32 mouse cellular contexts compared by ENCODE assay signal in the genomic region with DNA sequence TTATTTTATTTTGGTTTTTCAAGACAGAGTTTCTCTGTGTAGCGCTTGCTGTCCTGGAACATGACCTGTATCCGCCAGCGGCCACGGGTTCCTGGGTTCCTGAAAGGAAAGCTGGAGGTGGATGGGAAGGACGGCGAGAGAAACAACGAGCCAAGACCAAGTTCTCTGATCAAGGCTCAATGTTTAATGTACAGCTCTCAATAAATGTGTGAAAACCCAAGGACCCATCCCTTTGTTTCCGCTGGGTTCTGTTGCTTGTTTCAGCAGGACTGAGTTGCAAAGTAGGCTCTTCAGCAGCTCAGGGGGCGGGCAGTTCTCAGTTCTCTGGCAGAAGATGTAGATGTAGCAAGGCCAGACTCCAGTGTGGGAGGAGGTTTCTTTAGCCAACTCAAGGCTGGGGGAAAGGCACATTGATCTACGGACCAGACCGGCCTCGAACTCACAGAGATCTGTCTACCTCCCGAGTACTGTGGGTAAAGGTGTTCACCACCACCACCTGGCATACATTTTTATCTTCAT. TPM values are rescaled to one million over a fixed set of nuclear protein-coding genes. Genes with fewer than 3 reads are reported as not detected.
"Had no signal": no experiment of that assay in that cellular context is flagged by ENCODE, and none has a peak within 500 bp of the region (broad histone marks: within the 10 kb centered on the region; RNA-seq: fewer than 3 reads in every experiment).

No protein-coding gene starts in this region.

- H3K27me3 ChIP-seq: limb, embryonic 12.5 days; limb, embryonic 13.5 days; limb, embryonic 15.5 days; liver, embryonic 12.5 days; liver, embryonic 13.5 days; liver, embryonic 15.5 days; lung, embryonic 15.5 days; midbrain, embryonic 12.5 days; midbrain, embryonic 13.5 days; midbrain, embryonic 15.5 days had no signal

- H3K9me3 ChIP-seq: limb, embryonic 10.5 days; limb, embryonic 12.5 days; limb, embryonic 13.5 days; limb, embryonic 15.5 days; liver, embryonic 12.5 days; liver, embryonic 13.5 days; liver, embryonic 15.5 days; lung, embryonic 15.5 days; megakaryocyte, embryonic 14.5 days; midbrain, embryonic 10.5 days; midbrain, embryonic 12.5 days; midbrain, embryonic 13.5 days; midbrain, embryonic 15.5 days had no signal

- H3K4me2 ChIP-seq: limb, embryonic 12.5 days; limb, embryonic 13.5 days; limb, embryonic 15.5 days; liver, embryonic 11.5 days; liver, embryonic 12.5 days; liver, embryonic 13.5 days; liver, embryonic 15.5 days; lung, embryonic 14.5 days; lung, embryonic 15.5 days; midbrain, embryonic 11.5 days; midbrain, embryonic 12.5 days; midbrain, embryonic 13.5 days; midbrain, embryonic 15.5 days had no signal

- H3K4me3 ChIP-seq: limb, embryonic 10.5 days; limb, embryonic 12.5 days; limb, embryonic 13.5 days; limb, embryonic 15.5 days; liver, embryonic 12.5 days; liver, embryonic 13.5 days; liver, embryonic 15.5 days; lung, embryonic 15.5 days; megakaryocyte, embryonic 14.5 days; midbrain, embryonic 10.5 days; midbrain, embryonic 12.5 days; midbrain, embryonic 13.5 days; midbrain, embryonic 15.5 days; myocyte had no signal

- ATAC-seq: liver, embryonic 12.5 days; liver, postnatal 0 days; lung, postnatal 0 days; midbrain, embryonic 13.5 days; midbrain, embryonic 15.5 days; midbrain, embryonic 16.5 days had no signal

- H3K4me1 ChIP-seq: midbrain, embryonic 15.5 days had no signal

- H3K27ac ChIP-seq: limb, embryonic 10.5 days; limb, embryonic 12.5 days; limb, embryonic 13.5 days; limb, embryonic 15.5 days; liver, embryonic 12.5 days; liver, embryonic 13.5 days; liver, embryonic 14.5 days; liver, embryonic 15.5 days; lung, embryonic 15.5 days; macrophage; midbrain, embryonic 10.5 days; midbrain, embryonic 12.5 days; midbrain, embryonic 13.5 days; midbrain, embryonic 15.5 days had no signal

- H3K9ac ChIP-seq: limb, embryonic 12.5 days; limb, embryonic 13.5 days; limb, embryonic 15.5 days; liver, embryonic 12.5 days; liver, embryonic 13.5 days; liver, embryonic 14.5 days; liver, embryonic 15.5 days; liver, postnatal 0 days; lung, embryonic 14.5 days; lung, embryonic 15.5 days; midbrain, embryonic 12.5 days; midbrain, embryonic 13.5 days; midbrain, embryonic 15.5 days had no signal

- DNase-seq: left cerebral cortex, postnatal 4 days; liver; liver, embryonic 13.5 days; liver, postnatal 0 days; lung, adult 18-20 months; lung, adult 2 months; lung, embryonic 14.5 days; lung, postnatal 10 days; lung, postnatal 14 days; lung, postnatal 36 days; lung, postnatal 4 days; midbrain, embryonic 14.5 days had no signal

- H3K36me3 ChIP-seq: limb, embryonic 10.5 days; limb, embryonic 12.5 days; limb, embryonic 13.5 days; limb, embryonic 15.5 days; liver, embryonic 12.5 days; liver, embryonic 13.5 days; liver, embryonic 15.5 days; lung, embryonic 15.5 days; midbrain, embryonic 10.5 days; midbrain, embryonic 12.5 days; midbrain, embryonic 13.5 days; midbrain, embryonic 15.5 days had no signal

RNA-seq across cellular contexts. Expression of gene Gdpd3, which starts 24.1 kb away (rescaled TPM):
- total RNA-seq: midbrain, postnatal 0 days had no signal

RNA-seq across cellular contexts. Expression of gene Tbx6, which starts 39.3 kb away (rescaled TPM):
- polyA plus RNA-seq: lung, embryonic 14.5 days had no signal
